Mouse (Mus musculus): ENCODE data around the gene Cox7b. TPM values are rescaled to one million over a fixed set of nuclear protein-coding genes. Genes with fewer than 3 reads are reported as not detected.

Cox7b gene
- polyA plus RNA-seq, 1 experiment from 2014 or later, result 401 TPM

GRCm38 (mm10) chrX:106030176-106030575 lies 14.7 kb downstream of the Cox7b start:
- Histone ChIP-seq H3K9me3 (no peaks in the 10 kb centered on the region), H3K27me3 (no peaks in the 10 kb centered on the region), H3K4me3 (no peak overlapping the region), H3K9ac (no peak overlapping the region), H3K4me2 (no peak overlapping the region), H3K36me3 (no peaks in the 10 kb centered on the region), H3K27ac (replicated peaks) (no peak overlapping the region), H3K4me1 (replicated peaks) (peaks cover 9% of the 10 kb centered on the region; the same call in 1 of the 2 replicates)
- ATAC-seq (ENCODE audit: low FRiP score, low read depth), result no peak
- 71% methylated on average over 5 of the region's 5 CpGs for WGBS

GRCm38 (mm10) chrX:106031124-106031523 lies 15.6 kb downstream of the Cox7b start:
- no peak overlapping the region for H3K9ac ChIP-seq

GRCm38 (mm10) chrX:106035727-106036126 lies 20.2 kb downstream of the Cox7b start:
- H3K27me3 ChIP-seq, result no peaks in the 10 kb centered on the region
- ATAC-seq (ENCODE audit: low FRiP score, low read depth), result no peak
- H3K4me3 ChIP-seq, result no peak overlapping the region
- no peaks in the 10 kb centered on the region; the same call in 1 of the 2 replicates for H3K4me1 ChIP-seq (replicated peaks)
- WGBS, result 60% methylated on average over 2 of the region's 2 CpGs
- no peaks in the 10 kb centered on the region for H3K36me3 ChIP-seq
- no peaks in the 10 kb centered on the region for H3K9me3 ChIP-seq
- H3K9ac ChIP-seq, result no peak overlapping the region
- no peak overlapping the region for H3K4me2 ChIP-seq
- H3K27ac ChIP-seq (replicated peaks), result no peak overlapping the region

More at GRCm38 (mm10) chrX:106031124-106031523, 15.6 kb downstream of the Cox7b start:
- H3K4me1 ChIP-seq (replicated peaks), result peaks cover 9% of the 10 kb centered on the region; the same call in 1 of the 2 replicates
- no peak for ATAC-seq (ENCODE audit: low FRiP score, low read depth)
- no peaks in the 10 kb centered on the region for H3K27me3 ChIP-seq
- H3K36me3 ChIP-seq, result no peaks in the 10 kb centered on the region
- no peak overlapping the region for H3K4me3 ChIP-seq
- H3K4me2 ChIP-seq, result no peak overlapping the region
- H3K9me3 ChIP-seq, result no peaks in the 10 kb centered on the region
- H3K27ac ChIP-seq (replicated peaks), result no peak overlapping the region

- Histone ChIP-seq H3K27me3 (no peaks in the 10 kb centered on the region), H3K4me3 (no peak overlapping the region), H3K9ac (no peak overlapping the region), H3K4me2 (no peak overlapping the region), H3K9me3 (no peaks in the 10 kb centered on the region), H3K4me1 (replicated peaks) (no peaks in the 10 kb centered on the region; the same call in 1 of the 2 replicates), H3K27ac (replicated peaks) (no peak overlapping the region), H3K36me3 (no peaks in the 10 kb centered on the region)
- WGBS, result 80% methylated on average over 3 of the region's 3 CpGs
- no peak for ATAC-seq (ENCODE audit: low FRiP score, low read depth)
Measured at GRCm38 (mm10) chrX:106037185-106037752, 21.8 kb downstream of the Cox7b start.

- H3K4me2 ChIP-seq, result no peak overlapping the region
- no peaks in the 10 kb centered on the region for H3K27me3 ChIP-seq
- H3K36me3 ChIP-seq, result no peaks in the 10 kb centered on the region
- H3K9ac ChIP-seq, result no peak overlapping the region
- no peaks in the 10 kb centered on the region for H3K4me1 ChIP-seq (replicated peaks)
- H3K4me3 ChIP-seq, result no peak overlapping the region
- H3K9me3 ChIP-seq, result no peaks in the 10 kb centered on the region
- no peak for ATAC-seq (ENCODE audit: low FRiP score, low read depth)
- 63% methylated on average over 8 of the region's 8 CpGs for WGBS
- no peak overlapping the region for H3K27ac ChIP-seq (replicated peaks)
Measured at GRCm38 (mm10) chrX:106043863-106044617, 28.5 kb downstream of the Cox7b start.

- Histone ChIP-seq H3K4me2 (no peak overlapping the region), H3K4me1 (replicated peaks) (no peaks in the 10 kb centered on the region), H3K36me3 (no peaks in the 10 kb centered on the region), H3K9me3 (no peaks in the 10 kb centered on the region), H3K27ac (replicated peaks) (no peak overlapping the region), H3K4me3 (no peak overlapping the region), H3K27me3 (no peaks in the 10 kb centered on the region), H3K9ac (no peak overlapping the region)
- 44% methylated on average over 2 of the region's 2 CpGs for WGBS
- ATAC-seq (ENCODE audit: low FRiP score, low read depth), result no peak
Measured at GRCm38 (mm10) chrX:106045455-106045854, 30.0 kb downstream of the Cox7b start.

- Histone ChIP-seq H3K4me3 (no peak overlapping the region), H3K9ac (no peak overlapping the region), H3K27ac (replicated peaks) (no peak overlapping the region), H3K36me3 (no peaks in the 10 kb centered on the region), H3K4me2 (no peak overlapping the region), H3K4me1 (replicated peaks) (no peaks in the 10 kb centered on the region), H3K9me3 (no peaks in the 10 kb centered on the region), H3K27me3 (no peaks in the 10 kb centered on the region)
- WGBS, result 85% methylated on average over 9 of the region's 9 CpGs
- ATAC-seq (ENCODE audit: low FRiP score, low read depth), result no peak
Measured at GRCm38 (mm10) chrX:106045928-106046327, 30.4 kb downstream of the Cox7b start.

- Histone ChIP-seq H3K36me3 (no peaks in the 10 kb centered on the region), H3K27me3 (no peaks in the 10 kb centered on the region), H3K9ac (no peak overlapping the region), H3K4me1 (replicated peaks) (no peaks in the 10 kb centered on the region), H3K27ac (replicated peaks) (no peak overlapping the region), H3K4me3 (no peak overlapping the region), H3K4me2 (no peak overlapping the region), H3K9me3 (no peaks in the 10 kb centered on the region)
- ATAC-seq (ENCODE audit: low FRiP score, low read depth), result no peak
- 89% methylated on average over 1 of the region's 1 CpGs for WGBS
Measured at GRCm38 (mm10) chrX:106048191-106048590, 32.7 kb downstream of the Cox7b start.

Other genes starting within 250 kb of the Cox7b start
- 218 and 230 TPM in 2 replicates for gene Atrx, start 86.3 kb upstream of the Cox7b start, polyA plus RNA-seq (2015; fragmentation: Nextera tagmentation; extraction: Ambion mirVana)
- gene Magt1, start 3.8 kb upstream of the Cox7b start, polyA plus RNA-seq (2015; fragmentation: Nextera tagmentation; extraction: Ambion mirVana), result 22.4 and 23.6 TPM in 2 replicates
- gene Atp7a, start 11.6 kb downstream of the Cox7b start, polyA plus RNA-seq (2015; fragmentation: Nextera tagmentation; extraction: Ambion mirVana), result 12.5 and 14.0 TPM in 2 replicates
- gene Tlr13, start 127.5 kb downstream of the Cox7b start, polyA plus RNA-seq (2015; fragmentation: Nextera tagmentation; extraction: Ambion mirVana), result 0.23 and 0.43 TPM in 2 replicates
- gene Pgk1, start 171.4 kb downstream of the Cox7b start, polyA plus RNA-seq (2015; fragmentation: Nextera tagmentation; extraction: Ambion mirVana), result 269 and 275 TPM in 2 replicates
- gene Taf9b, start 205.5 kb downstream of the Cox7b start, polyA plus RNA-seq (2015; fragmentation: Nextera tagmentation; extraction: Ambion mirVana), result 17.3 and 17.7 TPM in 2 replicates
- not detected in 2 replicates for gene Fnd3c2, start 239.7 kb downstream of the Cox7b start, polyA plus RNA-seq (2015; fragmentation: Nextera tagmentation; extraction: Ambion mirVana)